Comparison of ENCODE assay signal across 10 mouse cellular contexts in genomic region chr5:114176548-114177400, GRCm38 (mm10). TPM values are rescaled to one million over a fixed set of nuclear protein-coding genes. Genes with fewer than 3 reads are reported as not detected.
A peak's percentile ranks its signal among the peaks of the same experiment; 100 is the strongest.
DNase-seq lines count a peak whose midpoint lies in the region; ATAC-seq and TF ChIP-seq lines count a peak whose summit lies in the region.
"Had no signal": no experiment of that assay in that cellular context is flagged by ENCODE, and none has a peak within 500 bp of the region (broad histone marks: within the 10 kb centered on the region; RNA-seq: fewer than 3 reads in every experiment).

No protein-coding gene starts in this region.

- H3K4me3 ChIP-seq in left cerebral cortex, adult 2 months: peak overlapping the region; percentile 43
- no peak overlapping the region for H3K4me3 ChIP-seq in hindbrain, embryonic 16.5 days (ENCODE audit: low read length)
- no peak overlapping the region for H3K4me3 ChIP-seq in midbrain, embryonic 16.5 days (ENCODE audit: low read depth, low read length)

- TF ChIP-seq CTCF in left cerebral cortex, adult 2 months (IDR thresholded peaks at IDR 0.05): peak; percentile 25

- intact Hi-C loops in left cerebral cortex, adult 2 months (cut with DNase I): no loop called here
- intact Hi-C loops in left cerebral cortex, postnatal 36 days (cut with DNase I): loop anchor here (10.0 kb wide), 1 partner anchor 128 kb away; no protein-coding TSS in a partner anchor

- WGBS in hindbrain, embryonic 16.5 days: 59% methylated on average over 8 of the region's 8 CpGs
- WGBS in midbrain, embryonic 16.5 days: 63% methylated on average over 8 of the region's 8 CpGs

- H3K4me1 ChIP-seq in hindbrain, embryonic 16.5 days (ENCODE audit: control insufficient read depth, insufficient read depth, low read depth, low read length): peaks cover 8% of the 10 kb centered on the region
- H3K4me1 ChIP-seq in midbrain, embryonic 16.5 days (ENCODE audit: control insufficient read depth, insufficient read depth, low read length): peaks cover 2% of the 10 kb centered on the region; the same call in 1 of the 2 replicates

- H3K9me3 ChIP-seq in hindbrain, embryonic 16.5 days (ENCODE audit: control insufficient read depth, low read length): no peaks in the 10 kb centered on the region
- no peaks in the 10 kb centered on the region for H3K9me3 ChIP-seq in midbrain, embryonic 16.5 days (replicated peaks; ENCODE audit: control insufficient read depth, low read length, poor library complexity, severe bottlenecking)

- peak overlapping the region; percentile 66; the same call in 1 of the 2 replicates for H3K4me2 ChIP-seq in hindbrain, embryonic 16.5 days (ENCODE audit: low read length)
- peak overlapping the region; percentile 49; the same call in 1 of the 2 replicates for H3K4me2 ChIP-seq in midbrain, embryonic 16.5 days (ENCODE audit: low read length)

- H3K27me3 ChIP-seq in hindbrain, embryonic 16.5 days (replicated peaks; ENCODE audit: control insufficient read depth, insufficient read depth, low read length): peaks cover 7% of the 10 kb centered on the region
- peaks cover 10% of the 10 kb centered on the region for H3K27me3 ChIP-seq in midbrain, embryonic 16.5 days (ENCODE audit: control insufficient read depth, insufficient read depth, low read depth, low read length)

- no peak for ATAC-seq in hindbrain, embryonic 16.5 days
- ATAC-seq in midbrain, embryonic 16.5 days: no peak

- no peak overlapping the region; the same call in 1 of the 2 replicates for H3K27ac ChIP-seq in left cerebral cortex, adult 2 months
- no peak overlapping the region for H3K27ac ChIP-seq in hindbrain, embryonic 16.5 days (ENCODE audit: low read depth, low read length)
- no peak overlapping the region for H3K27ac ChIP-seq in midbrain, embryonic 16.5 days (ENCODE audit: low read length)

- no peak overlapping the region for H3K9ac ChIP-seq in hindbrain, embryonic 16.5 days (ENCODE audit: low read depth, low read length)
- H3K9ac ChIP-seq in midbrain, embryonic 16.5 days (ENCODE audit: low read depth, low read length): no peak overlapping the region

- no peaks in the 10 kb centered on the region for H3K36me3 ChIP-seq in hindbrain, embryonic 16.5 days (ENCODE audit: control insufficient read depth, insufficient read depth, low read length)
- H3K36me3 ChIP-seq in midbrain, embryonic 16.5 days (ENCODE audit: control insufficient read depth, insufficient read depth, low read length): no peaks in the 10 kb centered on the region

- DNase-seq in left cerebral cortex, adult 2 months (ENCODE audit: extremely low spot score in 1 of 2, low spot score in 2 of 2): no peak
- DNase-seq in left cerebral cortex, postnatal 36 days (ENCODE audit: low spot score in 2 of 2): no peak
- peak; percentile 75 for DNase-seq in ZHBTc4 (ENCODE audit: low read depth, low spot score)
- DNase-seq in layer of hippocampus, adult 8-10 months (ENCODE audit: low spot score in 2 of 2): no peak
- no peak for DNase-seq in right cerebral cortex, adult 18-20 months
- no peak for DNase-seq in gastrocnemius, postnatal 25 days
- DNase-seq: cerebellum, adult 11-12 months; kidney, postnatal 36 days had no signal

RNA-seq across cellular contexts. Expression of gene Acacb, which starts 30.4 kb away (rescaled TPM):
- total RNA-seq in left cerebral cortex, adult 2 months (2021): 1 to 10 TPM; 4.4 to 5.3 TPM
- total RNA-seq in left cerebral cortex, postnatal 36 days (2021): 1 to 10 TPM; 3.9 to 6.9 TPM
- polyA plus RNA-seq in hindbrain, embryonic 16.5 days (2015; fragmentation: Nextera tagmentation; extraction: Ambion mirVana): 5.4 and 5.5 TPM in 2 replicates
- 5.1 and 5.2 TPM in 2 replicates for polyA plus RNA-seq in midbrain, embryonic 16.5 days (2015; fragmentation: Nextera tagmentation; extraction: Ambion mirVana)
- total RNA-seq in layer of hippocampus, adult 8-10 months (2022): 1 to 10 TPM; 6.1 to 7.4 (median 6.6) TPM
- total RNA-seq in gastrocnemius, postnatal 25 days (2021): 100 to 1,000 TPM; 120 to 133 TPM

RNA-seq across cellular contexts. Expression of gene Ung, which starts 46.6 kb away (rescaled TPM):
- 1 to 10 TPM; 2.6 to 3.1 TPM for total RNA-seq in left cerebral cortex, adult 2 months (2021)
- 1 to 10 TPM; 3.3 to 5.3 TPM for total RNA-seq in left cerebral cortex, postnatal 36 days (2021)
- polyA plus RNA-seq in hindbrain, embryonic 16.5 days (2015; fragmentation: Nextera tagmentation; extraction: Ambion mirVana): 12.1 and 14.4 TPM in 2 replicates
- 8.2 and 9.1 TPM in 2 replicates for polyA plus RNA-seq in midbrain, embryonic 16.5 days (2015; fragmentation: Nextera tagmentation; extraction: Ambion mirVana)
- 1 to 10 TPM; 1.7 to 2.3 (median 1.9) TPM for total RNA-seq in layer of hippocampus, adult 8-10 months (2022)
- 10 to 100 TPM; 10.5 TPM for total RNA-seq in gastrocnemius, postnatal 25 days (2021)

RNA-seq across cellular contexts. Expression of gene Alkbh2, which starts 48.8 kb away (rescaled TPM):
- total RNA-seq in left cerebral cortex, adult 2 months (2021): 1 to 10 TPM; 5.9 to 7.2 TPM
- total RNA-seq in left cerebral cortex, postnatal 36 days (2021): 1 to 10 TPM; 6.0 to 7.4 TPM
- 4.9 and 6.4 TPM in 2 replicates for polyA plus RNA-seq in hindbrain, embryonic 16.5 days (2015; fragmentation: Nextera tagmentation; extraction: Ambion mirVana)
- 5.1 and 5.8 TPM in 2 replicates for polyA plus RNA-seq in midbrain, embryonic 16.5 days (2015; fragmentation: Nextera tagmentation; extraction: Ambion mirVana)
- 1 to 10 TPM; 3.8 to 6.5 (median 5.5) TPM for total RNA-seq in layer of hippocampus, adult 8-10 months (2022)
- 1 to 10 TPM; 1.2 to 1.4 TPM for total RNA-seq in gastrocnemius, postnatal 25 days (2021)

Comparison
In these comparisons a context has a peak if more than half of its experiments do, and no peak if none do; other contexts are left out.
1. RNA of gene Acacb, which starts 30.4 kb away (total RNA-seq): 120 to 133 TPM in gastrocnemius, postnatal 25 days; 3.9 to 6.9 TPM in left cerebral cortex, postnatal 36 days, 6.1 to 7.4 TPM in layer of hippocampus, adult 8-10 months and 4.4 to 5.3 TPM in left cerebral cortex, adult 2 months; every median in the first group is over 10 times any median in the second.